Mouse (Mus musculus) kidney, adult 2 months (tissue): ENCODE results near the gene Maats1. TPM values are rescaled to one million over a fixed set of nuclear protein-coding genes. Genes with fewer than 3 reads are reported as not detected.
A peak's percentile ranks its signal among the peaks of the same experiment; 100 is the strongest.

Experiments used
- DNase-seq: peaks from one replicate; pipeline ENCODE4 v3.0.0; 2021
- H3K27ac ChIP-seq: fragments of 200-500 bp; 2 replicates; pipeline ENCODE4 v1.5.1; 2012; ENCODE audit warnings: low read depth, low read length, control low read depth, inconsistent platforms; ENCODE audit not compliant: insufficient read depth
- H3K27me3 ChIP-seq: fragments of 200-500 bp; replicated peaks from 2 replicates; pipeline ENCODE4 v1.6.1; 2012; ENCODE audit warnings: mild to moderate bottlenecking, moderate library complexity, low read length, inconsistent platforms; ENCODE audit not compliant: control insufficient read depth, insufficient read depth
- H3K36me3 ChIP-seq: fragments of 200-500 bp; 2 replicates; pipeline ENCODE4 v1.6.1; 2012; ENCODE audit warnings: mild to moderate bottlenecking, moderate library complexity, low read length, inconsistent platforms; ENCODE audit not compliant: control insufficient read depth, insufficient read depth
- H3K4me1 ChIP-seq: fragments of 200-500 bp; 2 replicates; pipeline ENCODE4 v1.6.1; 2011; ENCODE audit warnings: low read length; ENCODE audit not compliant: control insufficient read depth, insufficient read depth
- H3K4me3 ChIP-seq: fragments of 200-500 bp; 2 replicates; pipeline ENCODE4 v1.5.1; 2011; ENCODE audit warnings: mild to moderate bottlenecking, low read depth, low read length, control low read depth; ENCODE audit not compliant: insufficient read depth
- CTCF ChIP-seq: fragments of 200-500 bp; conservative IDR thresholded peaks from 2 replicates; pipeline ENCODE4 v1.5.1; 2011; ENCODE audit warnings: low read depth, mild to moderate bottlenecking, control low read depth, low read length, moderate library complexity, mixed read lengths; ENCODE audit not compliant: insufficient read depth, insufficient read length
- POLR2A ChIP-seq: fragments of 200-500 bp; IDR thresholded peaks from one replicate; pipeline ENCODE4 v1.6.1; 2011; ENCODE audit warnings: low read depth, low read length, control low read depth
- WGBS: fragments of 180-500 bp; shearing (Covaris S2); methylation state at CpG from one replicate; pipeline ENCODE4 v1.1.7; 2018; 5-methylcytosine and 5-hydroxymethylcytosine counted together
- polyA plus RNA-seq: library from polyadenylated mRNA; depleted of rRNA; stranded (reverse); fragments of >200 nt; gene quantifications from 2 replicates; pipeline ENCODE4 v1.2.3, GENCODE M21; 2012; rRNA removed

The Maats1 gene
- 0.39 and 0.50 TPM in 2 replicates for polyA plus RNA-seq

DNA sequence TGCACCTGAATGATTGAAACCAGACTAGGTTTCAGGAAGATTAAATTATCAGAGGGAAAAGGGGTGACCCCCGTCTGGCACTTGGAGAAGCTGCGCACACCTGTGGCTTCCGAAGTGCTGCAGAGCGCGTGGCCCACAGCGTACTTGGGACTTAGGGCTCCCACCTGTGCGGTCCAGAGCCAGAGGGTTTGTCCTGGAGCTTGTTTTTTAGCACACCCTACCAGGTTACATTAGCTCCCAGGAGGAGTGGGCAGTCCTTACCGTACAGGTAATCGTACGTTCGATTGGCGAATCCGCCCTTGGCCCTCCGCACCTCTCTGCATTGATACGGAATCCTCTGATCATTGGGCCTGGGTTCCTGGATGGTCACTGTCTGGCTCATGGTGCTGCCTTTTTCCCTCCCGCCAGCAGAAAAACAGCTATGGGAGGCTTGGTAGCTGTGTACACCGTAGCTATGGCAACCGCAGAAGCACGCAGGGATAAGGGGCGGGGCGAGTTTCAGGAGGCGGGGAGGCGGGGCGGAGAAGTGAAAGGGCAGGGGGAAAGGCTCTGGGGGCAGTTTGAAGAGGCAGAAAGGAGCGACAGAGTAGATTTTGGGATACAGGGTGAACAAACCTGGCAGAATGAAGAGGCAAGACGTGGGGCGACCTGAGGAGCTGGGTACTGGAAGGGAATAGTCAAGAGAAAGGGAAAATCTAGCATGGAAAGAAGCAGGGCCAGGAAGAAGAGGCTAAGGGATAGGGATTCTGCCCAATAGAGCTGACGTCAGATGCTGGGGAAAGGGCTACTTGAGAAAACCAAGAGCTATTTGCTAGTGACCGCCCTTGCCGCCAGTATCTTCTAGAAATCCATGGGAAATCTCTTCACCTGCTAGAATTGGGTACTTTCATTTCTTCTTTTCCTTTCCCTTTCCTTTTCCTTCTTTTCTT lies at the start of gene Maats1:
Gene Maats1 (minus strand): TSS at position 748 of the 929 bp plus-strand sequence.
- DNase-seq, result peak; percentile 87
- no peak for TF ChIP-seq POLR2A
- TF ChIP-seq CTCF, result no peak
- H3K27me3 ChIP-seq, result no peaks in the 10 kb centered on the region
- H3K4me1 ChIP-seq, result no peaks in the 10 kb centered on the region
- no peaks in the 10 kb centered on the region for H3K36me3 ChIP-seq
- 20% methylated on average over 30 of the region's 30 CpGs for WGBS
- H3K27ac ChIP-seq, result no peak within 1 kb of the TSS
- H3K4me3 ChIP-seq, result peak within 1 kb of the TSS; percentile 25; the same call in 1 of the 2 replicates

GRCm38 (mm10) chr16:38390322-38390721 lies 48.4 kb upstream of the Maats1 start:
- TF ChIP-seq POLR2A (no peak), CTCF (no peak)
- Histone ChIP-seq H3K27ac (no peak overlapping the region), H3K4me1 (no peaks in the 10 kb centered on the region), H3K36me3 (no peaks in the 10 kb centered on the region), H3K27me3 (no peaks in the 10 kb centered on the region), H3K4me3 (no peak overlapping the region)
- DNase-seq, result no peak
- WGBS, result 93% methylated on average over 7 of the region's 7 CpGs

- Histone ChIP-seq H3K27ac (no peak overlapping the region), H3K4me3 (no peak overlapping the region), H3K27me3 (no peaks in the 10 kb centered on the region), H3K36me3 (no peaks in the 10 kb centered on the region), H3K4me1 (no peaks in the 10 kb centered on the region)
- DNase-seq, result no peak
- TF ChIP-seq CTCF (no peak), POLR2A (no peak)
- WGBS, result 64% methylated on average over 8 of the region's 8 CpGs
These were observed 47.4 kb upstream of the Maats1 start for GRCm38 (mm10) chr16:38389284-38389893.

DNA sequence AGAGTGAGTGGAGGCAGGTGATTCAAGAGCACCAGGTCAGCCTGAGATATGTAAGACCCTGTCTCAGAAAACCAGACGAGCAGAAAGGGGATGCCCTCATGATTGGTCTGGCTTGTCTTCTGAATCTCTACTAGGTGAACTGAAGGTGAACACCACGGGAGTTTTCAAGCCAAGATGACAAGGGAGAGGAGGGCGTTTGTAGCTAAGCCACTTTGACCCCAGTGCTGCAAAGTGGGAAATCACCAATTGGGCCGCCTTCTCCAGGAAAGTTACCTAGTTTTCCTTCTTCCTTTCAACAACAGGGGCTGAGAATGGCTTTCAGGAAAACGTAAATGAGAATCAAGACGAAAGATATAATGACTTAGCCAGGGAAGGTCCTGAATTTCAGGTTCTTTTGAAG lies 46.8 kb upstream of the Maats1 start:
- Histone ChIP-seq H3K27ac (no peak overlapping the region), H3K4me1 (no peaks in the 10 kb centered on the region), H3K36me3 (no peaks in the 10 kb centered on the region), H3K4me3 (no peak overlapping the region), H3K27me3 (no peaks in the 10 kb centered on the region)
- DNase-seq, result no peak
- TF ChIP-seq POLR2A, result no peak
- no peak for TF ChIP-seq CTCF
- 70% methylated on average over 6 of the region's 6 CpGs for WGBS

DNA sequence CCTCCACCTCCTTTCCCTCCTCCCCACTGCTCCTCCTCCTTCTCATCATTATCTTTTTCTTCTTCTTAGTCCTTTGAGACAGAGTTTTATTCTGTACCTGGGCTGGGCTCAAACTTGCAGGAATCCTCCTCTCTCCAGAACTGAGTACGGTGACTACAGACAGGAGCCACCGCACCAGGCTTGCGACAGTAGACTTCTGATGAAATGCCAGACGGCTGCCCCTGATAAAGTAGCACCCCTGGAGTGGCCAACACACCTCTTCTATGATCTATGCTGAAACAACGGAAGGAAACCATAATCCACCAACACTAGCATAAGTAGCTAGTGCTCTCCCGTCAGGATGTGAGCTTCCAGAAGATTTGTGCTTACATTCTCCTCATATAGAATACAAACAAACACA lies 45.4 kb upstream of the Maats1 start:
- no peaks in the 10 kb centered on the region for H3K4me1 ChIP-seq
- H3K4me3 ChIP-seq, result no peak overlapping the region
- 91% methylated on average over 6 of the region's 6 CpGs for WGBS
- H3K27me3 ChIP-seq, result no peaks in the 10 kb centered on the region
- H3K36me3 ChIP-seq, result no peaks in the 10 kb centered on the region
- no peak for TF ChIP-seq CTCF
- no peak overlapping the region for H3K27ac ChIP-seq
- DNase-seq, result no peak

GRCm38 (mm10) chr16:38385700-38386099 lies 43.8 kb upstream of the Maats1 start:
- 91% methylated on average over 4 of the region's 4 CpGs for WGBS
- no peak overlapping the region for H3K27ac ChIP-seq
- no peak for TF ChIP-seq CTCF
- no peaks in the 10 kb centered on the region for H3K4me1 ChIP-seq
- H3K4me3 ChIP-seq, result no peak overlapping the region
- no peaks in the 10 kb centered on the region for H3K36me3 ChIP-seq
- DNase-seq, result no peak
- H3K27me3 ChIP-seq, result no peaks in the 10 kb centered on the region

DNA sequence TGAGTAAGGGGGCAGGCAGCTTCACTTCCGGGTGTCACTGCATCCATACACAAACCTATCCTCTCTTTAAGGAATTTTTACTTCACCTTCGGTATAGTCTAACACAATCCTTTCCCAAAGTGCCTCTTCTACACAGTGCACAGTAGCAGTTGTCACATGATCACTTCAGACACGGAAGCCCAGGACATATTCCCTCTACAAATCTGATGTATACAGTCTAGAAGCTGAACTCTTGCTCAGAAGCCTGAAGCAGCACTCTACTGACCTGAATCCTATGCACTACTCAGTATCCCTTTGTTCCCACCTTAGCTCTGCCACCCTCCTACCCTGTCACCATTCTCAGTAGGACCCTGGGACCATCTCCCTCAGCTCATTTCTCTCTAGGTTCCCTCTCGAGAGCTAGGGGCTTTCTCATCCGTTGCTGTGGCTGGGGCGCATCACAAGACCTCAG lies 43.3 kb upstream of the Maats1 start:
- H3K27me3 ChIP-seq, result no peaks in the 10 kb centered on the region
- no peak overlapping the region for H3K27ac ChIP-seq
- DNase-seq, result no peak
- H3K4me3 ChIP-seq, result no peak overlapping the region
- no peaks in the 10 kb centered on the region for H3K36me3 ChIP-seq
- 81% methylated on average over 6 of the region's 6 CpGs for WGBS
- H3K4me1 ChIP-seq, result no peaks in the 10 kb centered on the region
- TF ChIP-seq CTCF (no peak), POLR2A (no peak)
